Mouse (Mus musculus): ENCODE data around the gene Plekha1. TPM values are rescaled to one million over a fixed set of nuclear protein-coding genes. Genes with fewer than 3 reads are reported as not detected.

Plekha1 gene
- total RNA-seq (2021): 10 to 100 TPM; 92.4 to 92.7 TPM

DNA sequence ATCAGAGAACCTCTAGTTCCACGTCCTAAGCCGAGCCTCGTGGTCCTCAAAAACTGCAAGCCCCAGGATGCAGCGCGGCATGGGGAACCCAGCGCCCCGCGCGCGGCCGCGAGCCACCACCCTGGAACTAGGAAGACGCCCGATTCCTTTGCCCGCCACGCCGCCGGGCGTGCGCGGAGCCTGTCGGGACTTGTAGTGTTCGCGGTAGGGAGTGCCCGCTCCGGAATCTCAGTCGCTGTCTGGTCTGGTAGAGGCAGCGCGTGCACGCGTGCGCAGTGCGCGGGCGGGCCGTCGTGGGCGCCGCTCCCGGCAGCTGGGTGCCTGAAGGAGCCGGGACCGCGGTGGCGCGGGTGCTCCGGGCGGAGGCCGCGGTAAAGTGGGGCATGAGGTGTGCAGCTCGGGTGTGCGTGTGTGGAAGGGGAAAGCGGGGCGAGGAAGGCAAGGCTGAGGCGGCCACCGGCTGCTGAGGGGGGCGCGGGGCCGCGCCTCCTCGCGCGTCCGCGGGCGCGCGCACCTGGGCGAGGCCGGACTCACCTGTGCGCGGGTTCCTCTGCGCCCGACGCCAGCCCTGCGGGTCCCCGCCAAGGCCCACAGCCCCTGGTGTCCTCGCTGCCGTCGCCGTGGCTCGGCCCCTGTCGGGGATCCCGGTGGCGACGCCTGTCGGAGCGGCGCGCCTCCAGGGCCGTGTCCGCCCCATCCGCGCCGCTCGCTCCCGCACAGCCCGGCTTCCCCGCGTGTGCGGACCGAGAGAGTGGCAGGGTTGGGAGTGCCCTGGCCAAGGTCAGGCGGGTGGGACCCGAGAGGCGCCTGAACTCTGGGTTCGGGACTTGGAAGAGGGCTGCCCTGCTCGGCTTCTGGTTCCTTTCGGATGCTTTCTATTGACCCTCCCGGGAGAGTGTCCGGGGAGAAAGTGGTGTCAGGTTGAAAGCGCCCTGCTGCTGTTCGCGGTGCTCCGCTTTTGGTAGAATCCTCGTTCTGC is at the start of gene Plekha1:
Gene Plekha1 (plus strand): TSS at position 144 of the 979 bp plus-strand sequence.
- intact Hi-C loops (cut with DNase I): no loop called here
- DNase-seq (ENCODE audit: extremely low spot score in 1 of 2, low spot score in 2 of 2): peak; percentile 98

DNA sequence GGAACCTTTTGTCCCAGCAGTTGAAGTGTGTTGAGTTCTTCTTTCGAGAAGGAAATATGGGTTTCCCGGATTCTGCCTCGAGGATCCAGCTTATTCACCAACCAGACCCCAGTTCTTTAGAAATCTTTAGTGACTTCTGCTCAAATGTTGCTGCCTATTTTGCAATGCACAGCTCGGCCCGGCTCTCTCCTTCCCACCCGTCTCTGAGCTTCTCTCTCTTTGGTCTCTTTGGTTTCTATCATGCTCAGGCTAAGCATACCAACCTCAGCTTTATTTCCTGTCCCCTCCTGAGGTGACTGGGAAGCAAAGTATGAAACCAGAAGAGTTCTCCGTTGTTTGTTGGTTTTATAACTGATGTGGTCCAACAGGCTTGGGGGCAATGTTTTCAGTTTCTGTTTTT is 49.3 kb upstream of the Plekha1 start:
- DNase-seq (ENCODE audit: extremely low spot score in 1 of 2, low spot score in 2 of 2): no peak
- intact Hi-C loops (cut with DNase I): no loop called here

DNA sequence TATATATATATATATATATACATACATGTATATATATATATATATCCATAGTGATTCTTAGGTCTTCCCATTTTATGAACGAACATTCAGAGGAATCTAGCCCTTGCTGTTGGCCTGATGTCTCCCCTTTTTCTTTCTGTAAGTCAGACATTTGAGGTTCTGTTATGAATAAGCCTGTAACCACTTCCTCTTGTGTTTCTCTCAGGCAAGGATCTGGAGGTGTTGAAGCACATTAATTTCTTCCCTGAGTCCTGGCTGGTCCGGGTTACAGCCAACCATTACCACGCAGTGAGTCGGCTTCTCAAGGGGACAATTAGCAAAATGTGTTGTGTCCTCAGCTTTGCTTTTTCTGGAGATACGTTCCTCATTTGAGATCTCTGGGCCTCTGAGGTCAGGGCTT is 46.7 kb upstream of the Plekha1 start:
- no peak for DNase-seq (ENCODE audit: extremely low spot score in 1 of 2, low spot score in 2 of 2)
- intact Hi-C loops (cut with DNase I): no loop called here

DNA sequence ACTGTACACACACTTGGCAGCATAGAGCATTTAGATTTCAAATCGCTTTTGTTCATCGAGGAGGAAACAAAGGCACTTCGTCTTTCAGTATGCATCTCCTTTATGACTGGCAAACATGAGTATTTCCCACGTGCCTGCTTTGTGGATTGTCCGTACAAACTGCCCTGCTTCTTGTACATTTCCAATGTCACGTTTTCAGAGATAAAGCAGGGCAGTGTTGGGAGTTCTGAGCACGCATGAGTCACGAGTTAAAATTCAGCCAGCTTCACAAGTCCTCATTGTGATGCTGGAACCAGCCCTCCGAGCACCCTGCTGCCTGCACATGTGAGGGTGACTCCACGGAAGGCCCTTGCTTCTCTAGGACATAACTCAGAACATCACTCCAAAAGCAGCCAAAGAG is 45.9 kb upstream of the Plekha1 start:
- intact Hi-C loops (cut with DNase I): no loop called here
- no peak for DNase-seq (ENCODE audit: extremely low spot score in 1 of 2, low spot score in 2 of 2)

DNA sequence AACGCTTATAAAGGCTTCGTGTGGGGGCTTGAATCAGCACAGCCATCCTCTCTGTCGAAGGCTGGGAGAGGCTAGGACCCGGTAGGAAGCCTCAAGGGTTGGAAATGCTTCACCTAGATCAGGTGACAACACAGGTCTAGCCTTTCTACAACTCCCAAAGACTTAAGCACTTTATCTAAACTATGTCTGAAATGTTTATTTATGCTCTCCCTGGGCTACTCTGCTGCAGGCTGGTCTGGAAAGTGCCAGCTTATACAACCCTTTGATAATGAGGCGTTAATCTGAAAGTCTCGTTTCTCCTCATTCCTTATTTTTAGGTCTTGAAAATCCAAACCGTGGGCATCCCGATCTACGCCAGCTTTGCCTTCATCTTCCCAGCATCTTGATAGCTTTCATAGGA is 41.6 kb upstream of the Plekha1 start:
- DNase-seq (ENCODE audit: extremely low spot score in 1 of 2, low spot score in 2 of 2): no peak
- intact Hi-C loops (cut with DNase I): no loop called here

DNA sequence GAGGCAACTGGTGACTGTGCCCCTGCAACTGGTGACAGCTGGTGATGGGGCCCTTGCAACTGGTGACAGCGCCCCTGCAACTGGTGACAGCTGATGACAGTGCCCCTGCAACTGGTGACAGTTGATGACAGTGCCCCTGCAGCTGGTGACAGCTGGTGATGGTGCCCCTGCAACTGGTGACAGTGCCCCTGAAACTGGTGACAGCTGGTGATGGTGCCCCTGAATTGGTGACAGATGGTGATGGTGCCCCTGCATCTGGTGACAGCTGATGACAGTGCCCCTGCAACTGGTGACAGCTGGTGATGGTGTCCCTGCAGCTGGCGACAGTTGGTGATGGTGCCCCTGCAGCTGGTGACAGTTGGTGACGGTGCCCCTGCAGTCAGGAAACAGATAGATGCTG is 39.2 kb upstream of the Plekha1 start:
- intact Hi-C loops (cut with DNase I): loop anchor here (5.0 kb wide), 1 partner anchor 86 kb away; no protein-coding TSS in a partner anchor
- no peak for DNase-seq (ENCODE audit: extremely low spot score in 1 of 2, low spot score in 2 of 2)

DNA sequence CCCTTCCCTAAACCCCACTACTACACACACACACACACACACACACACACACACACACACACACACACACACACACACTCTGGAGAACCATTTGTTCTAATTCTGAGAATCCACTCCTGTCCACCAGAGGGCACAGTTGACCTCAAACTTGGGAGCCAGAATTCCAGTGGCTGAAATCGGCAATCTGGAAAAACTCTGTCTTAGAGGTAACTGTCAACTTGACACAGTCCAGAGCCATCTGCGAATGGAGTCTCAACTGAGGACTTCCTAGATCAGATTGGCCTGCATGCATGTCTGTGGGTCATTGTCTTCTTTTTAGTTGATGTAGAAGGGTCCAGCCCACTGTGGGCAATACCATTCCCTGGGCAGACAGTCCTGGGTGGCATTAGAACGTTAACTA is 38.1 kb upstream of the Plekha1 start:
- DNase-seq (ENCODE audit: extremely low spot score in 1 of 2, low spot score in 2 of 2): peak; percentile 39 to 58
- intact Hi-C loops (cut with DNase I): loop anchor here (5.0 kb wide), 1 partner anchor 85 kb away; no protein-coding TSS in a partner anchor

DNA sequence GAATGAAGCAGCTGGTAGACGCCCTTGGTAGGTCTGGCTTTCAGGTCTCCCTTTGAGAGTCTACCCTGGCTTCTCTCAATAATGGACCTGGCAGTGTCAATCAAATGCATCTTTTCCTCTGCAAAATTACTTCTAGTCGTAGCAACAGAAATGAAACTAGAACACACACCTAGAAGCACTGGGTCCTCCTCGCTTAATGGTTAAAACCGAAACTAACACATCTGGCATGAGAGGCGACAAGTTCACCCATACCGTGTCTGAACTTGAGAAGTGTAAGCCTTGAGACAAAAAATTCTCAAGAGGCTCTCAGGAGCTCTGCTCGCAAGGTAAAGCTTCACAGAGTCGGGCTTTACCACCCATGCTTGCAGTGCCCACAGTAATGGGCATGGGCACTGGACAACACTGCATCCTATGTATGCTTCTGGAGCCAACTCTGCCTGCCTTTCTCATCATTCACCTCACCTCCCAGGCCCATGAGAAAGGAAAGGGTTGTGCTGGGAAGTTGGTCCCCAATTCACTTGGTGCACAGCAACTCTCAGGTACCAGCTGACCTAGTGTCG is 37.6 kb upstream of the Plekha1 start:
- intact Hi-C loops (cut with DNase I): loop anchor here (5.0 kb wide), 1 partner anchor 84 kb away; no protein-coding TSS in a partner anchor
- no peak for DNase-seq (ENCODE audit: extremely low spot score in 1 of 2, low spot score in 2 of 2)

DNA sequence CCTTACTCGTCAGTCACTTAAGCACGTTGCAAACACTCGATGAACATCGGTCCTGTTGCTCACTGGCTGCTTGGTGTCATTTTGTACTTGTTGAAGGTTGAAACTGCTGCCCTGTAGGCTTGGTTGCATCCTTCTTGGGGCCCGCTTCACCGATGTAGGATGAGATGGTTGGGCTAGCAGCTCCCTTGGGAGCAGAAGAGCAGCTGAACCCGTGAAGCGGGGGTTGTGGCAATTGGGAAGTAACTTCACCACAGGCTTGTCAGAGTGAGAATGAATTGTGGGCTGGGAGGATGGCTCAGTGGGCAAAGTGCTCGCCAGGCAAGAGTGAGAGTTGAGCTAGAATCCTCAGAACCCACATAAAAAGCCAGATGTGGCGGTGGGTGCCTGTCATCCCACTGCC is 37.1 kb upstream of the Plekha1 start:
- intact Hi-C loops (cut with DNase I): loop anchor here (5.0 kb wide), 1 partner anchor 84 kb away; no protein-coding TSS in a partner anchor
- DNase-seq (ENCODE audit: extremely low spot score in 1 of 2, low spot score in 2 of 2): no peak

DNA sequence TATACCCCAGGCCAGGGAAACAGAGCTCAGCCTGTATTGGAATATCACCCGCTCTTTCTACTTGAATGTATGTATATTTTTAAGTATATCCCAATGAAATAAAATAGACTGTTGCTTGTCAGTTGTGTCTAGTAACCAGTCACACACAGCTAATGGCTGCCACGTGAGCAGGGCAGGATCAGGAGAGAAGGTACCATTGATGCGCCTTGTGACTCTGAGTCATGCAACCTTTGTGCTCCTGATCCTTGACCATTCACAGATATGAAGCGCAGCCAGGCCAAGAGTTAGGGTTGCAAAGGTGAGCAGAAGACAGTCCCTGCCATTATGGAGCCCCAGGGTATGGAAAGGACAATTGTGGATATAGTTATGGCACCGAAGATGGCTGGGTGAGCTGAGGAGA is 34.0 kb upstream of the Plekha1 start:
- DNase-seq (ENCODE audit: extremely low spot score in 1 of 2, low spot score in 2 of 2): no peak
- intact Hi-C loops (cut with DNase I): no loop called here

DNA sequence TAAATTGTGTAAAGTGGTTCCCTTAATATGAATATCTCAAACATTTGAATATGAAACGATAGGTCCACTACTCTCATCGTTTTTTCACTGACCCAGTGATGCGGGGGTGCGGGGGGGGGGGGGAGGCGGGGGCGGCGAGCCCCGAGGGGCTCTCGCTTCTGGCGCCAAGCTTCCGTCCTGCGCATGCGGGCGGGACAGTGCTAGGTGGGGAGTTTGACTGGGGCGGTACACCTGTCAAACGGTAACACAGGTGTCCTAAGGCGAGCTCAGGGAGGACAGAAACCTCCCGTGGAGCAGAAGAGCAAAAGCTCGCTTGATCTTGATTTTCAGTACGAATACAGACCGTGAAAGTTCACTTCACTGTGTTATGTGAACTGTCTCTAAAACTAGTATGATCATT is 31.3 kb upstream of the Plekha1 start:
- intact Hi-C loops (cut with DNase I): no loop called here
- DNase-seq (ENCODE audit: extremely low spot score in 1 of 2, low spot score in 2 of 2): peak in 1 of 2 experiments; percentile 91

DNA sequence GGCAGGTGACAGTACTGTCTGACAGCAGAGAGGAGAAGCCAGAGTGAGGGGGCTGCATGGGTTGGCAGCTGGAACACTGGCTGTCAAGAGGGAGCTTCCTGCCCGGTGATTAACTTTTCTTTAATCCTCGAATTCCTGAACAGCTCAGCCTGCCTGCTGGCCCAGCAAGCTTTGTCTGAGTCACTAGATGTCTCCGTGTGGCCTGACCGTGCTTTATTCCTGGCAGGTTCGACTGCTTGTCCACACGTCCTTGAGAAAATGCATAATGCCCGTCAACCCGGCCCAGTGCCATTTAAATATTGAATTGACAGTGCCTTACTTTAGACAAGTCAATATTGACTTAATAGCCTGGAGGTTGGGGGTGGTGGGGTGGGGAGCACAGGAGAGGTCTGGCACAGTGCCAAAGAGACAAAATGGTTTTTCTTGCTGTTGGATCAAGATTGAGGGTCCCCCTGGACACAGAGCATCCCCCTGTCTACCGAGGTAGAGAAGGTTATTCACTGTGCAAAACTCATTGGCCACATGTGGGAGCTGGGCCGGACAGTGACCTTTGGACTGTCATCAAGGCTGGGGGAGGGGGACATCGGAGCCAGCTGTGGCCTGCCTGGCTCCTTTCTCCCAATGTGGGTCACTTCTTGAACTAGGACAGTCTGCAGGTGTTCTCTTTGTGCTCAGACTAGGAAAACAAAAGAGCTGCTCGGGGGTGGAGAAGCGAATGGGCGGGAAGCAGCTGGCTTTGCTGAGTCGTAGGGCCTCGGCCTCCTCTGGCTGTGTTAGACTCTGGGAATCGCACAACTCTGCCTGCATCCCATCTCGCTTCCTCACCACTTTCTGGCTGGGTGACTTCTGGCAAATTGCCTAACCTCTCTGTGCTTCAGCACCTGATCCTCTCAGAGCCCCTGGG is 30.3 kb upstream of the Plekha1 start:
- intact Hi-C loops (cut with DNase I): no loop called here

DNA sequence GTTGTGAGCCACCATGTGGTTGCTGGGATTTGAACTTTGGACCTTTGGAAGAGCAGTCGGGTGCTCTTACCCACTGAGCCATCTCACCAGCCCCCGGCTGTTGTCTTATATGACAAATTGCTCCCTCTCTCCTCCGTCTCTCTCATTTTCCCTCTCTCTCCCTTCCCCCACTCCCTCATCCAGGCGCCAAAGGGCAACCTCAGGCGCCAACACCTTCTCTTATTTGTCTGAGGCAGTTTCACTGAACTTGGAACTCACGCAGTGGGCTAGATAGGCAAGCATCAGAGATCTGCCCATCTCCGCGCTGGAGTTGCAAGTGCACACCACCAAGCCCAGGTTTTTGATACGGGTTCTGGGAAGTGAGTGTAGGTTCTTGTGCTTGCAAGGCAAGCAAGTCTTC is 29.5 kb upstream of the Plekha1 start:
- no peak for DNase-seq (ENCODE audit: extremely low spot score in 1 of 2, low spot score in 2 of 2)
- intact Hi-C loops (cut with DNase I): no loop called here

More for the DNA sequence above, 30.3 kb upstream of the Plekha1 start:
- DNase-seq (ENCODE audit: extremely low spot score in 1 of 2, low spot score in 2 of 2): peak in 1 of 2 experiments; percentile 41

DNA sequence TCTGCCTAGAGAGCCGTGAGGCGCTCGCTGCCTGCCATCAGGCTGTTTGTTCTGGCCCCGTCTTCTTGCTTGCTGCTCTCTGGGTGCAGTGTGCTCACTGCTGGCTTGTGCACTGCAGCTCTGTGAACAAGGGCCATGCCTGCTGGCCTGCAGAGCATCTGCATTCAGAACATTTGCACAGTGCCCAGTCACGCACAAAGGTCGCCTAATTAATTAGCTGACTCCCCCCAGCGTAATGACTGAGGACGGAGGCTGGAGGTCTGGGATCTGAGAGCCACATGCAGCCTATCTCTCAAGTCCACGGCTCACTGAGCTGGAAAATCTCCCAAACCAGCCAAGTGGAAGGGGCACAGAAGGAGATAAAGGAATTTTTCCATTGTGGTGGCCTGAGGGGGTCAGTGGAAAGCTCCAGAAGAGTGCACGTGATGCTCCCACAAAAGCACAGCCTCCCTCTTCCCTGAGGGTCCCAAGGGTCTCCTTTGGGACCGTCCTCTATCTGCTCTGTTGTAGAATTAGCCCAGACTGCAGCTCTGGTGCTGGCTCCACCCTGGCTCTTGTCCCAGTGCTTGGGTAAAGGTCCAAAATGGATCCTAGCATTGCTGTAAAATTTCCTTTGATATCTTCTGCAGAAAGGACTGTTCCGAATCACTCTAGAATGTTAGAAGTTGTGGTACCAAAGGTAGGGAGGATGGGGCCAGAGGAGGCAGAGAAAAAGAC is 27.5 kb upstream of the Plekha1 start:
- intact Hi-C loops (cut with DNase I): no loop called here
- peak in 1 of 2 experiments; percentile 28 for DNase-seq (ENCODE audit: extremely low spot score in 1 of 2, low spot score in 2 of 2)

DNA sequence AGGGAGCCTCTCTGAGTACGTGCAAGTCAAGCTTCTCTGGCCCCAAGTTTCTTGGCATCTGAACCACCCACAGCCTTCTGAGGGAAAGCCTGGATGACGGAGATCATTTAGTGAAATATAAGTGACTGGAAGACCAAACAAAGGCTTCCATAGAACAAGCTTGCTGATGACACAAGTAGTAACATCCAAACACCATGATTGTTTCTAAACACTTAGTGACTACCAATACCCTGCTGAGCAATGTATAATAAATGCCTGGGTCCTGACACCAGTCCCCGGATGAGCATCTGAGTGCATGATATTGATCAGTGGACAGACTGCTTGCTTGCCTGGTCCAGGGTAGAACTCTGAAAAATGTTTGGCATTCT is 26.9 kb upstream of the Plekha1 start:
- no peak for DNase-seq (ENCODE audit: extremely low spot score in 1 of 2, low spot score in 2 of 2)
- intact Hi-C loops (cut with DNase I): no loop called here

DNA sequence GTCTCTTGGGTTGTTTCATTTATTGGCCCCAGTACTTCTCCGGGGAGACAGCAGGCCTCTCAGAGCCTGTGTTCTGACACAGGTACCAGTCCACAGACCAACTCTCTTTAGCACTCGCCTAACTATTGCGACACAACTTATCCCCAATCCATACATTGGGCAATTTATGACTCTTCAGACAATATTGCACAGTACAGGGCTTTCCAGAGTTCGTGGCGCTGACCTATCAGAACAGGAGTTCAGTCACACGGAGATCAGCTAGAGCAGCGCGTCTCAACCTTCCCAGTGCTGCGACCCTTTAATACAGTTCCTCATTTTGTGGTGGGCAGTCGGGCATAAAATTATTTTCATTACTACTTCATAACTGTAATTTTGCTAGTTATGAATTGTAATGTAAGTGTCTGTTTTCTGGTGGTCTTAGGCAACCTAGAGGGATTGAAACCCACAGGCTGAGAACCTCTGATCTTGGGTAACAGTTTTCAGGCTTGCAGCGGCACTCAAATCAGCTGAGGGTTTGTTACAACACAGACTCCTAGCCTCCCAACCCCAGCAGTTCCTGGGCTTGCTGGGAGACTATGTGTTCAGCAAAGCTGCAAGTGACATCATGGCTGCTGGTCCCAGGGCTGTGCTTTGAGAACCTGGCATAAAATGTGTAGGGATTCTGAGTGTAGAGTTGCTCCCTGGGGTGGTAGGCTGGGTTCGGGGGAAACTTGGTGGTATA is 26.0 kb upstream of the Plekha1 start:
- no peak for DNase-seq (ENCODE audit: extremely low spot score in 1 of 2, low spot score in 2 of 2)
- intact Hi-C loops (cut with DNase I): no loop called here

DNA sequence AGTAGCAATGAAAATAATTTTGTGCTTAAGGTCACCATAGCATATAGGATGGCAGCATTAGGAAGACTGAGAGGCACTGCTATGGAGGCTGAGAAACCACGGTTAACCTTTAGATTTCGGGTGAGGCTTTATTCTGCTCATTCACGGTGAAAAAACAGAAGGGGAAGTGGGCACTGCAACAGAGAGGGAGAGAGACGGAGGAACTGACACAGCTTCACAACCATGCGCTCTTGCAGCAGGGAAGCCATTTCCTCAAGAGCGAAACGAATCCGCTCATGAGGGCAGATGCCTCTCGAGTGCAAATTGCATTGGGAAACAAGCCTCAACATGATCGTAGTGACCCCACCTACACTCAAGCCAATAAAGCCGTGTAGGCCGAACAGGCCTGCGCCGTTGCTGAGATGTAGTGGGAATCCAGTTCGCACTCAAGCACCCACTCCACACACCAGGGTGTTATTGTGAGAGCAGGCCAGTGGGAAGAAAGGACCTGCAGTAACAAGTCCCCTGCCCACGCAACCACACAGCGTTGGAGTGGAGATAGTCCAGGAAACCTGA is 18.3 kb upstream of the Plekha1 start:
- intact Hi-C loops (cut with DNase I): no loop called here
- DNase-seq (ENCODE audit: extremely low spot score in 1 of 2, low spot score in 2 of 2): no peak
